8 mouse cellular contexts compared by ENCODE assay signal in the genomic region with DNA sequence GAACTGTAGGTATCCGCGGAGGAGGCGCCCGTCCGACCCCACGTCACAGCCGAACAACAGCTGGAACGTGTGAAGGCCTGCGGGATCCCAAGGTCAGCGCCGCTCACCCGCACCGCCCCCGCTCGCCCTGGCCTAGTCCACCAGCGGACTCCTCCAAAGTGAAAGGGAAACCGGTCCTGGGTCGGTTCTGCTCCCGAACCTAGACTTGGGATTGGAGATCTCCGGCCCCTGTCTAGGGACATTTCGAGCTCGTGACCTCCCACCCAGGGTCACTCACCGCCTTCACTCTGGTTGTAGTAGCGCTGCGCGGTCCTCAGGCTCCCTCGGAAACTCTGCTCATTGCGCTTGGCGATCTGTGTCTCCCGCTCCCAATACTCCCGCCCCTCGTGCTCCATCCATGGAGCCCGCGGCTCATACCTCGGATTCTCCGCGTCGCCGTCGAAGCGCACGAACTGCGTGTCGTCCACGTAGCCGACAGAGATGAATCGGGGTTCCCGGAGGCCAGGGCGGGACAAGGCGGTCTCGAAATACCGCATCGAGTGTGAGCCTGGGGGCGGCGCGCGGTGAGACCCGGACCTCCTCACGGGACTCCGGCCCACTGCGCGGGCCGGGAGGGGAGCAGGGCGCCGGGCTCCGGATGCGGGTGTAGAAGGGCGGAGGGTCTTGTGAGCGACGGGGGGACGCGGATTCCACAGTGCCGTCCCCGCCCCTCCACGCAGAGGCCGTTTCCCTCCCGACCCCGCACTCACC. TPM values are rescaled to one million over a fixed set of nuclear protein-coding genes. Genes with fewer than 3 reads are reported as not detected.
A peak's percentile ranks its signal among the peaks of the same experiment; 100 is the strongest.
DNase-seq lines count a peak whose midpoint lies in the region; ATAC-seq and TF ChIP-seq lines count a peak whose summit lies in the region.

No protein-coding gene starts in this region.

- H3K4me2 ChIP-seq in embryonic facial prominence, embryonic 13.5 days: peak overlapping the region; percentile 60
- H3K4me2 ChIP-seq in hindbrain, postnatal 0 days (ENCODE audit: low read depth, low read length): peak overlapping the region; percentile 53
- H3K4me2 ChIP-seq in midbrain, embryonic 11.5 days: peak overlapping the region; percentile 33

- no peak for ATAC-seq in embryonic facial prominence, embryonic 13.5 days (ENCODE audit: insufficient number of reproducible peaks, insufficient read depth, low FRiP score, low TSS enrichment, low read depth)
- peak; percentile 49 for ATAC-seq in hindbrain, postnatal 0 days
- ATAC-seq in midbrain, embryonic 11.5 days (ENCODE audit: low FRiP score): peak; percentile 57

- H3K4me3 ChIP-seq in embryonic facial prominence, embryonic 13.5 days: peak overlapping the region; percentile 37
- H3K4me3 ChIP-seq in hindbrain, postnatal 0 days (ENCODE audit: low read length): peak overlapping the region; percentile 33
- peak overlapping the region; percentile 26; the same call in 1 of the 2 replicates for H3K4me3 ChIP-seq in midbrain, embryonic 11.5 days (ENCODE audit: low read depth, low read length)

- peak; percentile 55 for DNase-seq in 3134 (ENCODE audit: extremely low read depth, insufficient read length, low spot score)
- peak; percentile 58 for DNase-seq in CD4-positive, CD25-positive, alpha-beta regulatory T cell, adult 2 months (ENCODE audit: low read depth, low spot score)
- DNase-seq in hindbrain, postnatal 0 days (ENCODE audit: low spot score): peak; percentile 16
- peak; percentile 94 for DNase-seq in midbrain, embryonic 11.5 days (ENCODE audit: low spot score, missing footprints)
- DNase-seq in thymus, postnatal 36 days: peak; percentile 56 to 71
- DNase-seq in spleen, postnatal 14 days (ENCODE audit: low spot score in 2 of 2): no peak
- no peak for DNase-seq in cerebellum, adult 9-11 months

- H3K27me3 ChIP-seq in embryonic facial prominence, embryonic 13.5 days: peaks cover 74% of the 10 kb centered on the region
- peaks cover 14% of the 10 kb centered on the region for H3K27me3 ChIP-seq in hindbrain, postnatal 0 days (ENCODE audit: insufficient read depth, low read length)
- peaks cover 22% of the 10 kb centered on the region for H3K27me3 ChIP-seq in midbrain, embryonic 11.5 days (ENCODE audit: control insufficient read depth, insufficient read depth, low read length)

- TF ChIP-seq CTCF in hindbrain, postnatal 0 days (IDR thresholded peaks at IDR 0.05; ENCODE audit: low read depth): no peak

- no peak overlapping the region for H3K27ac ChIP-seq in embryonic facial prominence, embryonic 13.5 days
- H3K27ac ChIP-seq in hindbrain, postnatal 0 days: no peak overlapping the region
- H3K27ac ChIP-seq in midbrain, embryonic 11.5 days (ENCODE audit: low read depth, low read length): no peak overlapping the region

- H3K36me3 ChIP-seq in embryonic facial prominence, embryonic 13.5 days: no peaks in the 10 kb centered on the region
- H3K36me3 ChIP-seq in hindbrain, postnatal 0 days (ENCODE audit: insufficient read depth, low read length): no peaks in the 10 kb centered on the region
- H3K36me3 ChIP-seq in midbrain, embryonic 11.5 days (ENCODE audit: control insufficient read depth, insufficient read depth, low read length): no peaks in the 10 kb centered on the region

- no peaks in the 10 kb centered on the region for H3K9me3 ChIP-seq in embryonic facial prominence, embryonic 13.5 days
- H3K9me3 ChIP-seq in hindbrain, postnatal 0 days (ENCODE audit: low read length): no peaks in the 10 kb centered on the region
- H3K9me3 ChIP-seq in midbrain, embryonic 11.5 days (ENCODE audit: control insufficient read depth, low read length): no peaks in the 10 kb centered on the region

- 2% methylated on average over 78 of the region's 78 CpGs for WGBS in embryonic facial prominence, embryonic 13.5 days
- WGBS in hindbrain, postnatal 0 days: 2% methylated on average over 78 of the region's 78 CpGs
- WGBS in midbrain, embryonic 11.5 days: 3% methylated on average over 78 of the region's 78 CpGs

- peaks cover 10% of the 10 kb centered on the region for H3K4me1 ChIP-seq in embryonic facial prominence, embryonic 13.5 days
- H3K4me1 ChIP-seq in hindbrain, postnatal 0 days (ENCODE audit: insufficient read depth, low read length): no peaks in the 10 kb centered on the region
- peaks cover 4% of the 10 kb centered on the region for H3K4me1 ChIP-seq in midbrain, embryonic 11.5 days (ENCODE audit: control insufficient read depth, insufficient read depth, low read length)

- 0 out of 2 replicates have a peak overlapping the region, but pooled peaks have one; percentile 27 for H3K9ac ChIP-seq in embryonic facial prominence, embryonic 13.5 days
- no peak overlapping the region for H3K9ac ChIP-seq in hindbrain, postnatal 0 days (replicated peaks; ENCODE audit: low read length)
- H3K9ac ChIP-seq in midbrain, embryonic 11.5 days (ENCODE audit: low read length): peak overlapping the region; percentile 9; the same call in 1 of the 2 replicates

RNA-seq across cellular contexts. Expression of a gene that starts 16.1 kb away (rescaled TPM):
- polyA plus RNA-seq in embryonic facial prominence, embryonic 13.5 days (2015; fragmentation: Nextera tagmentation; extraction: Ambion mirVana): not detected in 2 replicates
- total RNA-seq in hindbrain, postnatal 0 days (2014; rRNA removed): not detected in 2 replicates
- not detected in 2 replicates for polyA plus RNA-seq in hindbrain, postnatal 0 days (2015; fragmentation: Nextera tagmentation; extraction: Ambion mirVana)
- polyA plus RNA-seq in midbrain, embryonic 11.5 days (2014; fragmentation: Nextera tagmentation; extraction: Ambion mirVana): not detected in 2 replicates

RNA-seq across cellular contexts. Expression of a gene that starts 23.1 kb away (rescaled TPM):
- 0.26 TPM in 1 of 2 replicates, not detected in the other for polyA plus RNA-seq in embryonic facial prominence, embryonic 13.5 days (2015; fragmentation: Nextera tagmentation; extraction: Ambion mirVana)
- total RNA-seq in hindbrain, postnatal 0 days (2014; rRNA removed): not detected in 2 replicates
- 0.28 and 0.35 TPM in 2 replicates for polyA plus RNA-seq in hindbrain, postnatal 0 days (2015; fragmentation: Nextera tagmentation; extraction: Ambion mirVana)
- polyA plus RNA-seq in midbrain, embryonic 11.5 days (2014; fragmentation: Nextera tagmentation; extraction: Ambion mirVana): 0.16 TPM in 1 of 2 replicates, not detected in the other

RNA-seq across cellular contexts. Expression of a gene that starts 23.8 kb away (rescaled TPM):
- polyA plus RNA-seq in embryonic facial prominence, embryonic 13.5 days (2015; fragmentation: Nextera tagmentation; extraction: Ambion mirVana): not detected in 2 replicates
- total RNA-seq in hindbrain, postnatal 0 days (2014; rRNA removed): not detected in 2 replicates
- polyA plus RNA-seq in hindbrain, postnatal 0 days (2015; fragmentation: Nextera tagmentation; extraction: Ambion mirVana): not detected in 2 replicates
- polyA plus RNA-seq in midbrain, embryonic 11.5 days (2014; fragmentation: Nextera tagmentation; extraction: Ambion mirVana): not detected in 2 replicates

RNA-seq across cellular contexts. Expression of a gene that starts 44.8 kb away (rescaled TPM):
- polyA plus RNA-seq in embryonic facial prominence, embryonic 13.5 days (2015; fragmentation: Nextera tagmentation; extraction: Ambion mirVana): 0.80 TPM in 1 of 2 replicates, not detected in the other
- total RNA-seq in hindbrain, postnatal 0 days (2014; rRNA removed): not detected in 2 replicates
- not detected in 2 replicates for polyA plus RNA-seq in hindbrain, postnatal 0 days (2015; fragmentation: Nextera tagmentation; extraction: Ambion mirVana)
- polyA plus RNA-seq in midbrain, embryonic 11.5 days (2014; fragmentation: Nextera tagmentation; extraction: Ambion mirVana): not detected in 2 replicates

Comparison
In these comparisons a context has a peak if more than half of its experiments do, and no peak if none do; other contexts are left out.
1. DNase-seq: peak in 3134 (single experiment), CD4-positive, CD25-positive, alpha-beta regulatory T cell, adult 2 months (single experiment), hindbrain, postnatal 0 days (single experiment), midbrain, embryonic 11.5 days (single experiment) and thymus, postnatal 36 days (2 of 2); none in spleen, postnatal 14 days (0 of 2) and cerebellum, adult 9-11 months (single experiment).
2. Peak in every context shown above with its lines, with median percentiles within 50 percentile points of each other: H3K4me2 ChIP-seq and H3K4me3 ChIP-seq.